Mouse (Mus musculus) kidney, adult 9 months (tissue): ENCODE results near the gene Lrrc56.
A peak's percentile ranks its signal among the peaks of the same experiment; 100 is the strongest.
"Not testable (repeated sequence)": the region's sequence is repeated elsewhere in the genome, so short reads cannot be mapped to it uniquely, and the experiment has no call there.

ENCODE experiments used
- DNase-seq: peaks from one replicate; pipeline ENCODE4 v3.0.0; 2022

The Lrrc56 gene

DNA sequence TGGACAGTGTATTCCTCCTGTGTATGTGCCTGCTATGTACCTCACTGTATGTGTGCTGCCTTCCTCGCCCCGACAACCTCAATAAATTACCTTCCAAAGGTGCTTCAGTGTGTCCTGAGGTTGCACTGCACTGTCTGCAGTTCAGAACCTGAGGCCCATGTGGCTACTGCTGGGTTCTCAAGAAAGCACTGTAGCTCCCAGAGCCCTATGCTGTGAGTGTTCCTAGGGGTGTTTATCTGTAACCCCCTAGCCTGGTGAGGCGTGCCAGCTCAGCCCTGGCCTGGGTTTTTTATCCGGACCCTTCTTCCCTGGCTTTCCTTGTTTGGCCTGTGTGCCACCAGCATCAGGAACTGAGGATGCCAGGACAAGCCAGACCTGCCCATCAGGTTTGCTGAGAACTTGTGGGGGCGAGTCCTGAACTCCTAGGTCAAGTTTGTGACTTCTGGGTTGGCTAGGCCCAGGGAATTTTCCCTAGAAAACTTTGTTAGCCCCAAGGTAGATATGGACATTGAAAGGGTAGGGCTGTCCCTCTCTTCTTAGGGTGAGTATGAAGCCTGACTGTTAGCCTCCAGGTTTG lies 24.7 kb downstream of the Lrrc56 start:
- DNase-seq: no peak

DNA sequence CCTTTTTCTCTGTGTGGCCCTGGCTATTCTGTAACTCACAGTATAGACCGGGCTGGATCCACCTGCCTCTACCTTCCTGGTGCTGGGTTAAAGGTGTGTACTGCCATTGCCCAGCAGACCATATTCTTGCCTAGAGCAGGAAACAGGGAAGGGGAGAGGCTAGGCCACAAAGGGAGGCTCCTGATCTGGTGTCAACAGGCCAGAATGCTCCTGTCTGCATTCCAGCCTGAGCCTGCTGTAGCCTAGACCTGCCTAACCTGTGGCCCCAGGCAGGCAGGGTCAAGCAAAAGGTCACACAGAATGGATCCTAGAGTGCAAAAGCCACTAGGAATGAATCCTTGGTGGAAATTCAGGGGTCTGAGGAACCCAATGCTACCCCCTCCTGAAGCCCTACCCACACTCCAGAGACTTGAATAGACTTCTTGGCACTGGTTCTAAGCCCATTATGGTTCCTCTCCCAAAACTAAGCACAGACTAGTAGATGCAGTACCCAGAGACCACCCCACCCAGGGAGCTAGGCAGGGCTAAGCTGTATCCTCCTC lies 25.7 kb downstream of the Lrrc56 start:
- DNase-seq: no peak

DNA sequence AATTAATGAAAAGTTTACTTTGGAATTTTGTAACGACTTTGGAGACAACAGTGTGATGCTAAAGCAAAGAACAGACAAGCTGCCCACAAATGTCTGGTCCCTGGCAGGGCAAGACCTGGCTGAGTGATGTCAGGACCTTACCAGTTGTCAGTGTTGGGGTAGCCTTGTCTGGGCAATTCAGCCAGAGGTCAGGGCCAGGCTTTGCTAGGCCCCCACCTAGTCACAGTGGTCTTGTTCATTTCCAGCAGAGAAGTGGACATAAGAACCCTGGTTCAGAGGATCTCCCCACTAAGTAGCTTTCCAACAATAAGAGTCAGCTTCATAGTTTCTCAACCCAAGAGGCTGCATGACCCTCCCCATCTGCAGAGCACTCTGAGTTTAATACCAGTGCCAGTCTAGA lies 26.4 kb downstream of the Lrrc56 start:
- DNase-seq: no peak

DNA sequence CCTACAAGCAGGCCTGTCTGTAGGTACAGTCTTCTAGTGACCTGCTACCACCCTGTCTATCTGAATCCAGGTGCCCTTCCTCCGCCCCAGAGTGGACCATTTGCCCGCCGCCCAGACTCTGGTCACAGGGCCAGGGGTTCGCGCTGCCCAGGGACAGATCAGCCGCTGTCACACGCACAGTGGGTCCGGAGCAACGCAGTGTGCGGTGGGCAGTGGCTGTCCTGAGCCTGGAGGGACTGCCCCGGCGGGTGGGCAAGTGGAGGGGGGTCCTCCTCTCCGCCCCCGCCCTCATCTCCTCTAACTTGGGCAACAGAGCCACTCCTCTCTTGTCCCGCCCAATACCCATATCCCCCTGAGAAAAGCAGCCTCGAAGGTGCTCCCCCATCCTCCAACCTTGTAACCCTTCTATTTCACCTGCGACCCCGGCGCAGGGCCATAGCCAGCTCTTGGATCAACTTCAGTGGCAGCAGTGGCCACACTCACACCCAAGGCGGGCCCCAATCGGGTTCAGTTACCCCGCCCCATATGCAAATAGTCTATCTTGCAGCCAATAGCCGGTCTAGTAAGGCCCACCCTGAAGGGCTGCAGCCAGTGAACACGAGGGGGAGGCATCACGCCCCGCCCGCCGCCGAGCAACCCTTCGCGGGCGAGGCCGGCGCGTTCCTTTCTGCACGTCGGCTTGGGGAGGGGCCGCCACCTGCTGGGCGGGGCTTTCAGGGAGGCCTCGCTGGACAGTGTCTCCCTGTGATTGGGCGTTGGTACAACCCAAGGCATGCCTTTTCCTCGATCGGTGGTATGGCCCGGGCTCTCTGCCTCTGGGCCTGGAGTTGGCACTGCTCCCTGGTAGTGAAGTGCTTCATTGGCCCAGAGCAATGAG lies 27.5 kb downstream of the Lrrc56 start:
- peak; percentile 99 for DNase-seq

DNA sequence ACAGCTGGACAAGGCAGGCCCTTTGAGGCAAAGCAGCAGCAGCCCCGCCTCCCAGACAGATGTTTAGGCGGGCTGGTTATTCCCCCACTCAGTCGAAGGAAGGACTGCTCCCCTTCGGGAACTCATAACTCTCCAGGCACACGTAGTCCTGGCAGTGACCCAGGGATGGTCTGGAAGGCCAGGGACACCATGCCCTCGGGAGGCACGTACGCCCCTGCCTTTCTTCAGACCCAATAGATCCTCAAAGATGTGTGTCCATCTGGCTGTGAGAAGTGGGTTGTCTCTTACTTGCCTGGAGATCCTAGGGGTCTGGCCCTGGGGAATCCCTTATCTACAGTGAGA lies 28.1 kb downstream of the Lrrc56 start:
- no peak for DNase-seq

DNA sequence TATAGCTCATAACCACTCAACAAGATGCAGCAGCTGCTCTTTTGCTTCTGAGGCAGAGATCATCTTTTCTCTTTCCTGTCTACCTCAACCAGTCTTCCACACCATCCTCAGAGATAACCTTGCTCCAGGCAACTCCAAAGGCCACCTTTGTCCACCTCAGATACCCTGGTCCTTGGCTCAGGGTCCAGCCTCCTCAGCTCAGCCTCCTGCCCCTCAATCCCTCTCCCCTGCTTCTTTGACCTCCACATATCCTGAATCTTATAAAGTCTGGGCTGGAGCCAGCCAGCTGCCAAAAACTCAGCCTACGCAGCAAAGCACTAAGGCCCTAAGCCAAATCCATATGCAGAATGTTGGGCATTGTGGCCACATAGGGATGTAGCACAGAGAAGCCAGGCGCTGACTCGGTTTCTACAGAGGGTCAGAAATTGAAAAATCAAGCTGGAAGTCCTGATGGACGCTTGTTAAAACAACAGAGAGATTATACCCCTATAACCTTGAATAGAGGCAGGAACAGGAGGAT lies 28.8 kb downstream of the Lrrc56 start:
- DNase-seq: no peak

DNA sequence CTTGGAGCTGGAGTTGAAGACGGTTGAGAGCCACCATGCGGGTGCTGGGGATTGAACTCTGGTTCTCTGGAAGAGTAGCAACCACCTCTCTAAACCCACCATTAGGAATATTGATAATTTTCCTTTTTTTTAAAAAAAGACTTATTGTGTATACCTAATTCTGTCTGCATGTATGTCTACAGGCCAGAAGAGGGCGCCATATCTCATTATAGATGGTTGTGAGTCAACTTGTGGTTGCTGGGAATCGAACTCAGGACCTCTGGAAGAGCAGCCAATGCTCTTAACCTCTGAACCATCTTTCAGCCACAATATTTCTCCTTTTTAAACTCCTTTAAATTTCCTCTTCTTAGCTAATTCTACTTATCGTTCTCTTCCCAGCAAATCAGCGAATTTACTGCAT lies 32.6 kb downstream of the Lrrc56 start:
- no peak for DNase-seq

DNA sequence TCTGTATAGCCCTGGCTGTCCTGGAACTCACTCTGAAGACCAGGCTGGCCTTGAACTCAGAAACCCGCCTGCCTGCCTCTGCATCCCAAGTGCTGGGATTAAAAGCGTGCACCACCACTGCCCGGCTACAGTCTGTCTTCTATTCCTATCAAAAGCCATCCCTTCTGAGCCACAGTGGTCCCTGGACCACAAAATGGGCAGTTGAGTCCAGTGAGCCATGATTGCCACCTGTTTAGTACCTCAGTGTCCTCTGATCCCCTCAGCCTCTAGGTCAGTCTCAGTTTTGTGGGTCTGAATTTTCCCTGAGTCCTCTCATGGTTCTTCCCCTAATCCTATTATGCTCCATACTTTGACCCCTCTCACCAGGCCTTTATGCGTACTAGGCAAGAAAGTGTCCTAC lies 33.8 kb downstream of the Lrrc56 start:
- DNase-seq: no peak

DNA sequence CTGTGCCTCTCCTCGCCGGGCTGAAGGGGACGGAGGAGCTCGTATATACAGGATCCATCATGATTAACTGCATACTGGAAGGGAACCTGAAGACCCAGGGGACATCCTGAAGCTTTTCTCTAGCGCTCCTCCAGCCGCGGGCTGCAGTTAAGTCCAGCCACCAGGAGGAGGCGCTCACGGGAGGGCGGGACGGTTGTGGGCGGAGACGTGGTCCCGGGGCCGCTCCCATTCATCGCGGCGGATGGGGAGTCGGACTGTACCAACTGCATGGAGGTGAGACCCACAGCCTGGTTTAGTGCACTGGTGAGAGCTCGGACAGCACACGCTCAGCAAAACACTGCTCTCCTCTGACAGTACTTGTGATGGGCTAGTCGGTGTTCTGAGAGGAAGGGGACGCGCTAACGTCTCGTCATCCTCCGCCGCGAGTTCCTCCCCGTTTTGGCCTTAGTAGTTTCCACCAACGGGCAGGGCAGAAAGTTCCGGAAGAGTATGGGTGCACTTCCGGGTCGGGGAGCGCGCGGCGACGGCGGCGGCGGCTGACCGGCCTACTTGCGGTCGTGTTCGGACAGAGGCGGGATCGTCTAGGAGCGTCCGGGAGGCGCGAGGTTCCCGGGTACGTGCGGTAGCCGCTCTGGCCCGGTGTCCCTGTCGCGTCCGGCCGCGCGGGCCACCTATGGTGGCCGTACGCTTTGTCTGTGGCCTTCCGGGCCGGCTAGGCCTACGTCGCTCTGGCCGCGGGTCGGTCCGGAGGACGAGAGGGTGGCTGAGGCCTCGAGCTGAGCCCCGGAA lies 34.5 kb downstream of the Lrrc56 start, which contains the start of gene Phrf1:
Gene Phrf1 (plus strand): TSS at position 506 of the 789 bp plus-strand sequence.
- DNase-seq: peak; percentile 90

DNA sequence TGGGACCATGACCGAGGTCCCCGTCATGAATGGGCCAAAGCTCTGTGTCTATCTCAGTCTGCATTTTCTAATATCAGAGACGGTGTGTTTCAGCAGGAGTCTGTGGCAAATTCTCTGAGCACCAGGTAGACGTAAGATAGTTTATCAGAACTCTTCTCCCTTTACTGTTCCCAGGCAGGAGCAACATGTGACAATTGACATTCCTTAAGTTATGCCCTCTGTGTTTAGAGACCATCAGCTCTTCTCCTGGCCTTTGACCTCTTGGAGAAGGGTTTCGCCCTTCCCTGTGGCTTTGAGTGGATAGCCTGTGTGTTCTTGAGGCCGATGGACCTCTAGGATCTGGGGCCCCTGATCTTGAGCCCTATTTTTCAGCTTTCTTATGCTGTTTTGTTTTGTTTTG lies 35.7 kb downstream of the Lrrc56 start:
- DNase-seq: no peak

DNA sequence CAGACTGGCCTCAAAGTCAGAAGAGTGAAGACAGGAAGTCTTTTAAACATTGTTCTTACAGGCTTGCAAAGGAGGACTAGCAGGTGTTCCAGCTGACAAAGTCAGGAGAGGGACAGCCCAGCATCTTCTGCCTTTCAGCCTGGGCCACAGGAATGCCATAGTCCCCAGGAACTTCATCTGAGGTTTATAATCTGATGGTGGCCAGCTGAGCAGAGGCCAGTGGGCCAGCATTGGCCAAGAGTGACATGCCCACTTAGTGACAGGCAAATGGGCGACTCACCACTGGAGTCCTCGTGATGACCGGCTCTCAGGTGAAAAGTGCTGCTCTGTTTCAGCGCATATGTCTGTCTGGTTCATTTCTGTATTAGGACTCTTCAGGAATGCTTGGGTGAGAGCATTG lies 36.6 kb downstream of the Lrrc56 start:
- no peak for DNase-seq

DNA sequence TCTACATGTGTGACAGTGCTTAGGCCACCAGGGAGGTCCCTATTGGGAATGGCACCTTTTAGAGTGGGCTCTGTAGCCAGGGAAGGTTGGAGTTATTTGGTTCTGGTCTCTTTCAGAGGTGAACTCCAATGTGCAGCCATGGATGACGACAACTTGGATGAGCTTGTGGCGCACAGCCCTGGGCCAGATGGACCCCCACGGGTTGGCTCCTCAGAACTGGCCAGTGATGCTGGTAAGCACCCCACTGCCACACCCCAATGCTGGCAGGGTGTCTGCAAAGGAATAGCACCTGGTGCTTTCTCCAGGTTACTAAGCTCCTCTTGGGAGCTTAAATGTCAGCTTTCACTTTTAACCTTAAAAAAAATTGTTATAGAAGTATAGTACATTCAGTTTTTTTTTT lies 37.2 kb downstream of the Lrrc56 start:
- no peak for DNase-seq

DNA sequence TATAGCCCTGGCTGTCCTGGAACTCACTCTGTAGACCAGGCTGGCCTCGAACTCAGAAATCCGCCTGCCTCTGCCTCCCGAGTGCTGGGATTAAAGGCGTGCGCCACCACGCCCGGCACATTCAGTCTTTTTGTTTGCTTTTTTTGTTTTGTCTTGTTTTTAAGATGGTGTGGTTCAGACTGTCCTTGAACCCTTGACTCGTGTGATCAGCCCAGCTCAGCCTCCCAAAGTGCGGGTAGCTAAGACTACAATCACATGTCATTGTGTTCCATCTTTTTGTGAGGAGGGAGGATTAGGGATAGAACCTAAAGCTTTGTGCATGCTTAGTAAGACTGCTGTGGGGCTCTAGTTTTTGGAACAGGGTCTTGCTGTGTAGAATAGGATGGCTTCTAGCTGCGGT lies 37.6 kb downstream of the Lrrc56 start:
- no peak for DNase-seq

DNA sequence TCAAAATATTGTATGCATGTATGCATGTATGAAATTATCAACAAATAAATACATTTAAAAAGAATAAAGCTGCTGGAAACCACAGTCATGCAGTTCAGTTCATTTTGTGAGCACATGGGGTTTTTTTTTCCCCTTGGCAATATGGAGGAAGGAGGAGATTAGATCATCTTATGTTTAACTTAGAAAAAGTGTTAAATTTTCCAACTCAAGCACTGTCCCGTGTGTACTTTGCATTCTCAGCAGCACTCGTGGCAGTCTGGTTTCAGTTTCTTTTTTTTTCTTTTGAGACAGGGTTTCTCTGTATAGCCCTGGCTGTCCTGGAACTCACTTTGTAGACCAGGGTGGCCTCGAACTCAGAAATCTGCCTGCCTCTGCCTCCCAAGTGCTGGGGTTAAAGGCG lies 56.5 kb downstream of the Lrrc56 start:
- not testable (repeated sequence) for DNase-seq

DNA sequence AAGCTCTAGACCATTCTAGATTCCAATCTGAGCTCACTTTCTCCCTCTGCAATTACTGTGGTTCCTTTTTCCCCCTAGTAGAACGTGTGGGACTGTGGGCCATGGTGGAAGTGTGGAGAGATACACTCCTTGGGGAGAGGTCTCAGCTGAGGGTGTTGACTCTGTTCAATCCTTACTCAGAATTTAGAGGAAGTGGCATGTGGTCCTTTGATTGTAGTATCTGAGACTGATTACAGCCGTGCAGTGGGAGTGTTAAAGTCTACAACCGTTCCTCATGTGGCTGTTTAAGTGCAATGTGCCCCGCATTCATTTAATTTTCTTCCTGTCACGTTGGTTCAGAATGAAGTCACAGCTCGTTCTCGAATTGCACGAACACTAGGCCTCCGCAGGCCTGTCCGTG lies 62.2 kb downstream of the Lrrc56 start:
- DNase-seq: no peak
